Mouse (Mus musculus) stomach, embryonic 14.5 days (tissue): ENCODE data around the gene Fam216b. TPM values are rescaled to one million over a fixed set of nuclear protein-coding genes. Genes with fewer than 3 reads are reported as not detected.

Source experiments
- ATAC-seq: fragments of 200-750 bp; cut with Nextera tagmentation; 2 replicates; pipeline ENCODE4 v1.8.0; 2017; ENCODE audit warnings: low read depth, moderate TSS enrichment; ENCODE audit not compliant: insufficient number of reproducible peaks, insufficient read depth, low FRiP score
- H3K27ac ChIP-seq: fragments of 300-500 bp; sonication (generic); 2 replicates; pipeline ENCODE4 v1.5.1; 2014; ENCODE audit warnings: mild to moderate bottlenecking, low read length, moderate library complexity, mixed read lengths
- H3K27me3 ChIP-seq: fragments of 300-500 bp; sonication (generic); 2 replicates; pipeline ENCODE4 v1.6.1; 2014; ENCODE audit warnings: low read length, control low read depth, mixed read lengths; ENCODE audit not compliant: control insufficient read depth, insufficient read depth
- H3K36me3 ChIP-seq: fragments of 300-500 bp; sonication (generic); 2 replicates; pipeline ENCODE4 v1.6.1; 2014; ENCODE audit warnings: mild to moderate bottlenecking, control low read depth, low read length, moderate library complexity, mixed read lengths; ENCODE audit not compliant: control insufficient read depth, insufficient read depth
- H3K4me1 ChIP-seq: fragments of 300-500 bp; sonication (generic); 2 replicates; pipeline ENCODE4 v1.6.1; 2014; ENCODE audit warnings: low read length, control low read depth, mixed read lengths; ENCODE audit not compliant: control insufficient read depth, insufficient read depth
- H3K4me2 ChIP-seq: fragments of 300-500 bp; sonication (generic); replicated peaks from 2 replicates; pipeline ENCODE4 v1.6.1; 2014; ENCODE audit warnings: low read depth, low read length, control low read depth
- H3K4me3 ChIP-seq: fragments of 300-500 bp; sonication (generic); 2 replicates; pipeline ENCODE4 v1.5.1; 2014; ENCODE audit warnings: low read depth, low read length, control low read depth
- H3K9ac ChIP-seq: fragments of 300-500 bp; sonication (generic); replicated peaks from 2 replicates; pipeline ENCODE4 v1.6.1; 2014; ENCODE audit warnings: low read depth, mild to moderate bottlenecking, control low read depth, low read length, moderate library complexity, mixed read lengths
- H3K9me3 ChIP-seq: fragments of 300-500 bp; sonication (generic); 2 replicates; pipeline ENCODE4 v1.6.1; 2016; ENCODE audit warnings: low read depth, low read length, control low read depth; ENCODE audit not compliant: control insufficient read depth
- WGBS: fragments of 180-500 bp; shearing (Covaris S2); extraction: QIAGEN DNeasy Blood & Tissue Kit; methylation state at CpG from one replicate; pipeline ENCODE4 v1.1.7; 2014; 5-methylcytosine and 5-hydroxymethylcytosine counted together
- polyA plus RNA-seq: library from polyadenylated mRNA; unstranded; fragments of >200 nt; fragmentation: Nextera tagmentation; extraction: Ambion mirVana; gene quantifications from 2 replicates; pipeline ENCODE4 v1.2.1, GENCODE M21; 2014

Fam216b gene
- polyA plus RNA-seq: not detected in 2 replicates

- WGBS: 87% methylated on average over 6 of the region's 6 CpGs
- no peaks in the 10 kb centered on the region for H3K9me3 ChIP-seq
- no peak within 1 kb of the TSS for H3K27ac ChIP-seq
- H3K27me3 ChIP-seq: no peaks in the 10 kb centered on the region
- no peak within 1 kb of the TSS for H3K4me3 ChIP-seq
- H3K36me3 ChIP-seq: no peaks in the 10 kb centered on the region
- no peak within 1 kb of the TSS for H3K4me2 ChIP-seq
- no peak for ATAC-seq
- no peaks in the 10 kb centered on the region for H3K4me1 ChIP-seq
- H3K9ac ChIP-seq: no peak within 1 kb of the TSS
Measured at GRCm38 (mm10) chr14:78088907-78089306, at the start of gene Fam216b. Gene Fam216b, minus strand, starts transcription at chr14:78089007.

GRCm38 (mm10) chr14:78132368-78133052, 43.7 kb upstream of the Fam216b start:
- no peaks in the 10 kb centered on the region for H3K4me1 ChIP-seq
- H3K36me3 ChIP-seq: no peaks in the 10 kb centered on the region
- WGBS: 52% methylated on average over 5 of the region's 5 CpGs
- no peak for ATAC-seq
- no peak overlapping the region for H3K4me2 ChIP-seq
- no peak overlapping the region for H3K4me3 ChIP-seq
- H3K27ac ChIP-seq: no peak overlapping the region
- H3K9ac ChIP-seq: no peak overlapping the region
- no peaks in the 10 kb centered on the region for H3K27me3 ChIP-seq
- no peaks in the 10 kb centered on the region for H3K9me3 ChIP-seq

- H3K9ac ChIP-seq: no peak overlapping the region
- no peaks in the 10 kb centered on the region for H3K27me3 ChIP-seq
- no peak overlapping the region for H3K4me3 ChIP-seq
- no peaks in the 10 kb centered on the region for H3K36me3 ChIP-seq
- no peaks in the 10 kb centered on the region for H3K4me1 ChIP-seq
- H3K4me2 ChIP-seq: no peak overlapping the region
- ATAC-seq: no peak
- 59% methylated on average over 3 of the region's 3 CpGs for WGBS
- H3K9me3 ChIP-seq: no peaks in the 10 kb centered on the region
- no peak overlapping the region for H3K27ac ChIP-seq
Measured at GRCm38 (mm10) chr14:78126670-78127069, 37.9 kb upstream of the Fam216b start.

GRCm38 (mm10) chr14:78120286-78120685, 31.5 kb upstream of the Fam216b start:
- Histone ChIP-seq H3K27ac (no peak overlapping the region), H3K9me3 (0 out of 2 replicates have a peak, but pooled peaks cover under 1% of the 10 kb centered on the region), H3K9ac (no peak overlapping the region), H3K4me3 (no peak overlapping the region), H3K36me3 (no peaks in the 10 kb centered on the region), H3K4me1 (no peaks in the 10 kb centered on the region), H3K4me2 (no peak overlapping the region), H3K27me3 (no peaks in the 10 kb centered on the region)
- 69% methylated on average over 3 of the region's 3 CpGs for WGBS
- ATAC-seq: no peak

- no peak overlapping the region for H3K4me2 ChIP-seq
- no peaks in the 10 kb centered on the region for H3K4me1 ChIP-seq
- WGBS: 70% methylated on average over 10 of the region's 10 CpGs
- no peaks in the 10 kb centered on the region for H3K27me3 ChIP-seq
- 0 out of 2 replicates have a peak, but pooled peaks cover 3% of the 10 kb centered on the region for H3K9me3 ChIP-seq
- H3K36me3 ChIP-seq: no peaks in the 10 kb centered on the region
- ATAC-seq: no peak
- no peak overlapping the region for H3K27ac ChIP-seq
- no peak overlapping the region for H3K9ac ChIP-seq
- H3K4me3 ChIP-seq: no peak overlapping the region
Measured at GRCm38 (mm10) chr14:78119449-78120200, 30.8 kb upstream of the Fam216b start.

- no peaks in the 10 kb centered on the region for H3K27me3 ChIP-seq
Measured at GRCm38 (mm10) chr14:78117671-78118070, 28.9 kb upstream of the Fam216b start.

GRCm38 (mm10) chr14:78117268-78117667, 28.5 kb upstream of the Fam216b start:
- Histone ChIP-seq H3K27ac (no peak overlapping the region), H3K36me3 (no peaks in the 10 kb centered on the region), H3K9ac (no peak overlapping the region), H3K4me2 (no peak overlapping the region), H3K4me1 (no peaks in the 10 kb centered on the region), H3K9me3 (0 out of 2 replicates have a peak, but pooled peaks cover 3% of the 10 kb centered on the region), H3K4me3 (no peak overlapping the region), H3K27me3 (no peaks in the 10 kb centered on the region)
- WGBS: 91% methylated on average over 2 of the region's 2 CpGs
- no peak for ATAC-seq

More at GRCm38 (mm10) chr14:78117671-78118070, 28.9 kb upstream of the Fam216b start:
- 84% methylated on average over 4 of the region's 4 CpGs for WGBS
- H3K27ac ChIP-seq: no peak overlapping the region
- no peak overlapping the region for H3K4me3 ChIP-seq
- ATAC-seq: no peak
- H3K36me3 ChIP-seq: no peaks in the 10 kb centered on the region
- no peak overlapping the region for H3K9ac ChIP-seq
- no peaks in the 10 kb centered on the region for H3K4me1 ChIP-seq
- H3K4me2 ChIP-seq: no peak overlapping the region
- 0 out of 2 replicates have a peak, but pooled peaks cover 3% of the 10 kb centered on the region for H3K9me3 ChIP-seq

GRCm38 (mm10) chr14:78112466-78112865, 23.7 kb upstream of the Fam216b start:
- Histone ChIP-seq H3K9ac (no peak overlapping the region), H3K27me3 (no peaks in the 10 kb centered on the region), H3K4me3 (no peak overlapping the region), H3K4me1 (no peaks in the 10 kb centered on the region), H3K4me2 (no peak overlapping the region), H3K36me3 (no peaks in the 10 kb centered on the region), H3K9me3 (0 out of 2 replicates have a peak, but pooled peaks cover 3% of the 10 kb centered on the region), H3K27ac (no peak overlapping the region)
- ATAC-seq: no peak
- WGBS: 86% methylated on average over 3 of the region's 3 CpGs
